8 mouse cellular contexts compared by ENCODE assay signal in the genomic region with DNA sequence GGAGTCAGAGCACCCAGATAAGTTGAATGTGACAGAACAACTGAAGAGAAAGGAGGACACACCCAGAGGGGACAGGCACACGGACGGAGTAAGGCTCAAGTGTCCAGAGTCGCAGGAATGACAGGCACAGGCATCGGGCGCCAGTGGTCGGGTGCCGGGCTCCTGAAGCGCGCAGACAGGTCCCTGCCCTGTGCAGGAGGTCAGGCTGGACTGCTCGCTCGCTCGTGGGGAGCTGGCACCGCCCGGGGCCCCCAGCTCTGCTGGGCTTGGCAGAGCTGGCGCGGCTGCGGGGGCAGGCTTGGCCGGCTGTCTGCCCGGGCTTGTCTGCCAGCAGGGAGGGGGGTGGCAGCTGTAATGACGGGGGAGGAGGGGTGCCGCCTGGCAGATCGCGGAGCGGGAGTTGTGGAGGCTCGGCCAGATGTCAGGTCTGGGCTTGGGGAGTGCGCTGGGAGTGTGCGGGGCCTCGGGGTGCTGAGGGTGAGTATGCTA. TPM values are rescaled to one million over a fixed set of nuclear protein-coding genes. Genes with fewer than 3 reads are reported as not detected.
DNase-seq lines count a peak whose midpoint lies in the region; ATAC-seq and TF ChIP-seq lines count a peak whose summit lies in the region.

No protein-coding gene starts in this region.

- H3K4me3 ChIP-seq in E14TG2a.4 (replicated peaks; ENCODE audit: low read length) = peak overlapping the region; percentile 86
- peak overlapping the region; percentile 65 for H3K4me3 ChIP-seq in brown adipose tissue, adult 24 weeks (ENCODE audit: insufficient read depth, low read depth, low read length)
- H3K4me3 ChIP-seq in forebrain, embryonic 12.5 days (replicated peaks) = peak overlapping the region; percentile 55

- H3K36me3 ChIP-seq in E14TG2a.4 (ENCODE audit: insufficient read depth, low read length) = peaks cover 3% of the 10 kb centered on the region; the same call in 1 of the 2 replicates
- no peaks in the 10 kb centered on the region for H3K36me3 ChIP-seq in forebrain, embryonic 12.5 days (replicated peaks)

- H3K27me3 ChIP-seq in E14TG2a.4 (ENCODE audit: insufficient read depth, low read length) = peaks cover 77% of the 10 kb centered on the region
- peaks cover 41% of the 10 kb centered on the region for H3K27me3 ChIP-seq in forebrain, embryonic 12.5 days

- H3K9me3 ChIP-seq in E14TG2a.4 (ENCODE audit: low read length) = no peaks in the 10 kb centered on the region
- no peaks in the 10 kb centered on the region for H3K9me3 ChIP-seq in forebrain, embryonic 12.5 days

- TF ChIP-seq CTCF in E14TG2a.4 (conservative IDR thresholded peaks at IDR 0.05; ENCODE audit: low read length) = no peak

- under 1% methylated on average over 28 of the region's 28 CpGs for WGBS in forebrain, embryonic 12.5 days

- peak; percentile 54 for ATAC-seq in forebrain, embryonic 12.5 days (ENCODE audit: low FRiP score)

- peaks cover 21% of the 10 kb centered on the region for H3K4me1 ChIP-seq in E14TG2a.4 (replicated peaks; ENCODE audit: low read depth, low read length)
- H3K4me1 ChIP-seq in brown adipose tissue, adult 24 weeks (ENCODE audit: control insufficient read depth, insufficient read depth, insufficient read length, low read length) = peaks cover 15% of the 10 kb centered on the region
- peaks cover 28% of the 10 kb centered on the region for H3K4me1 ChIP-seq in forebrain, embryonic 12.5 days

- peak; percentile 83 for DNase-seq in heart, postnatal 4 days
- DNase-seq in layer of hippocampus, postnatal 14 days (ENCODE audit: low spot score in 2 of 2) = peak; percentile 81 to 86
- peak; percentile 46 for DNase-seq in lung, postnatal 14 days
- DNase-seq in right cerebral cortex, adult 18-20 months = peak; percentile 92
- peak; percentile 61 to 73 for DNase-seq in urinary bladder, postnatal 36 days (ENCODE audit: low spot score in 2 of 2)

- H3K27ac ChIP-seq in brown adipose tissue, adult 24 weeks (replicated peaks; ENCODE audit: low read depth, low read length) = peak overlapping the region; percentile 72
- H3K27ac ChIP-seq in forebrain, embryonic 12.5 days = peak overlapping the region; percentile 22; the same call in 1 of the 2 replicates

- peak overlapping the region; percentile 97 for H3K4me2 ChIP-seq in forebrain, embryonic 12.5 days

- H3K9ac ChIP-seq in forebrain, embryonic 12.5 days = peak overlapping the region; percentile 73

RNA-seq across cellular contexts. Expression of gene Inka2, which starts 0.7 kb away (rescaled TPM):
- polyA plus RNA-seq in brown adipose tissue, adult 24 weeks (2012; ENCODE audit: insufficient read depth, insufficient read length, missing spikeins) = 1.3 and 3.7 TPM in 2 replicates
- 3.6 and 4.1 TPM in 2 replicates for polyA plus RNA-seq in forebrain, embryonic 12.5 days (2016; fragmentation: Nextera tagmentation; extraction: Ambion mirVana)
- 10 to 100 TPM; 34.0 to 39.1 TPM for total RNA-seq in heart, postnatal 4 days (2021)
- 10 to 100 TPM; 50.0 to 50.9 TPM for total RNA-seq in layer of hippocampus, postnatal 14 days (2021)

RNA-seq across cellular contexts. Expression of gene Ddx20, which starts 17.7 kb away (rescaled TPM):
- polyA plus RNA-seq in brown adipose tissue, adult 24 weeks (2012; ENCODE audit: insufficient read depth, insufficient read length, missing spikeins) = 2.7 and 5.4 TPM in 2 replicates
- 43.4 and 44.3 TPM in 2 replicates for polyA plus RNA-seq in forebrain, embryonic 12.5 days (2016; fragmentation: Nextera tagmentation; extraction: Ambion mirVana)
- 10 to 100 TPM; 15.6 to 16.9 TPM for total RNA-seq in heart, postnatal 4 days (2021)
- total RNA-seq in layer of hippocampus, postnatal 14 days (2021) = 10 to 100 TPM in 1 of 2 experiments, 1 to 10 TPM in 1; 9.5 to 12.3 TPM

Comparison
In these comparisons a context has a peak if more than half of its experiments do, and no peak if none do; other contexts are left out.
1. Peak in every context shown above with its lines: DNase-seq, ATAC-seq, H3K4me3 ChIP-seq and H3K27ac ChIP-seq.